26 mouse cellular contexts compared by ENCODE assay signal in the genomic region with DNA sequence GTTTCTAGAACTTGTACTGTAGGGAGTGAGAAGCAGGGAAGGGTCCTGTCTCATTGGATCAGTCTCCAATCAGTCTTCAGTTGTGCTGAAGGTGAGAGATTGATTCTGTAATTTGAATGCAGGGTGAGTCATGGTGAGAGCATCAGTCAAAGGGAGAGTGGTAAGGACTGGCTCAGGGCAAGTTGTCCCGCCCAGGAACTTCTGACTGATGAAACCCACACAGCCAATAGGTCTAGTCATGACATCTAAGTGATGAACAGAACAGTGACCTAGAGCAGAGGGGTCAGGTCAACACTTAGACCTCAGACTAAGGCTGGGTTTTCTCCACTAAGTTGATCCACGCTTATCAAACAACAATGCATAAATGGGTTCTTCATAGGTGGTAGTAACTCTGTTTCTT.
DNase-seq lines count a peak whose midpoint lies in the region; ATAC-seq and TF ChIP-seq lines count a peak whose summit lies in the region.
"Had no signal": no experiment of that assay in that cellular context is flagged by ENCODE, and none has a peak within 500 bp of the region (broad histone marks: within the 10 kb centered on the region; RNA-seq: fewer than 3 reads in every experiment).

No protein-coding gene starts in this region.

- H3K9me3 ChIP-seq in CH12.LX (replicated peaks; ENCODE audit: low read length): no peaks in the 10 kb centered on the region
- no peaks in the 10 kb centered on the region for H3K9me3 ChIP-seq in forebrain, embryonic 12.5 days
- H3K9me3 ChIP-seq: embryonic facial prominence, embryonic 13.5 days; embryonic facial prominence, embryonic 15.5 days; forebrain, embryonic 10.5 days; forebrain, embryonic 13.5 days; forebrain, embryonic 15.5 days had no signal

- no peaks in the 10 kb centered on the region for H3K27me3 ChIP-seq in CH12.LX (replicated peaks)
- H3K27me3 ChIP-seq in forebrain, embryonic 12.5 days: no peaks in the 10 kb centered on the region
- H3K27me3 ChIP-seq: embryonic facial prominence, embryonic 13.5 days; embryonic facial prominence, embryonic 15.5 days; forebrain, embryonic 13.5 days; forebrain, embryonic 15.5 days had no signal

- H3K9ac ChIP-seq in CH12.LX (ENCODE audit: insufficient read depth, low read depth): no peak overlapping the region
- H3K9ac ChIP-seq in forebrain, embryonic 12.5 days: no peak overlapping the region
- H3K9ac ChIP-seq: embryonic facial prominence, embryonic 13.5 days; embryonic facial prominence, embryonic 15.5 days; forebrain, embryonic 13.5 days; forebrain, embryonic 15.5 days; forebrain, postnatal 0 days had no signal

- intact Hi-C loops in heart, postnatal 10 days (cut with DNase I): no loop called here

- H3K4me1 ChIP-seq in CH12.LX (ENCODE audit: control insufficient read depth in 1 of 2, insufficient read depth in 2 of 2): no peaks in the 10 kb centered on the region
- H3K4me1 ChIP-seq in forebrain, embryonic 12.5 days: no peaks in the 10 kb centered on the region
- H3K4me1 ChIP-seq: embryonic facial prominence, embryonic 13.5 days; forebrain, embryonic 10.5 days; forebrain, embryonic 13.5 days; forebrain, embryonic 15.5 days had no signal

- WGBS in forebrain, embryonic 12.5 days: 83% methylated on average over 2 of the region's 2 CpGs

- in situ Hi-C loops in CH12.LX (cut with MboI; ENCODE audit: low pct_ligation_motif_present, low pct_unique_long_range_greater_than_20kb, low sequenced_read_pairs): no loop called here

- no peak for ATAC-seq in forebrain, embryonic 12.5 days (ENCODE audit: low FRiP score)
- ATAC-seq: CD4-positive, CD25-positive, alpha-beta regulatory T cell, adult 4 months; forebrain, embryonic 13.5 days; forebrain, embryonic 15.5 days; forebrain, postnatal 0 days had no signal

- no peaks in the 10 kb centered on the region for H3K79me2 ChIP-seq in CH12.LX (replicated peaks; ENCODE audit: control insufficient read depth, extremely low read depth, insufficient read depth, poor library complexity, severe bottlenecking)

- no peak for TF ChIP-seq RAD21 in CH12.LX (IDR thresholded peaks at IDR 0.05; ENCODE audit: low read depth, low read length)

- dilution Hi-C loops in CH12.LX (cut with MboI; ENCODE audit: extremely low pct_ligation_motif_present, extremely low pct_unique_long_range_greater_than_20kb, low sequenced_read_pairs): no loop called here

- no peak overlapping the region for H3K4me3 ChIP-seq in CH12.LX (replicated peaks in 1 of 3; ENCODE audit: low read depth in 2 of 3, low read length in 2 of 3, poor library complexity in 1 of 3)
- H3K4me3 ChIP-seq in forebrain, embryonic 12.5 days (replicated peaks): no peak overlapping the region
- H3K4me3 ChIP-seq: embryonic facial prominence, embryonic 13.5 days; embryonic facial prominence, embryonic 15.5 days; erythroblast, embryonic 14.5 days; forebrain, embryonic 10.5 days; forebrain, embryonic 13.5 days; forebrain, embryonic 15.5 days had no signal

- no peaks in the 10 kb centered on the region for H3K36me3 ChIP-seq in CH12.LX (replicated peaks in 1 of 2; ENCODE audit: control insufficient read depth in 1 of 2, insufficient read depth in 1 of 2, low read length in 1 of 2)
- H3K36me3 ChIP-seq in forebrain, embryonic 12.5 days (replicated peaks): no peaks in the 10 kb centered on the region
- H3K36me3 ChIP-seq: embryonic facial prominence, embryonic 13.5 days; embryonic facial prominence, embryonic 15.5 days; forebrain, embryonic 10.5 days; forebrain, embryonic 15.5 days had no signal

- no peak for TF ChIP-seq EP300 in CH12.LX (IDR thresholded peaks at IDR 0.05; ENCODE audit: low read length)

- no peak for TF ChIP-seq CTCF in CH12.LX (conservative IDR thresholded peaks at IDR 0.05 in 1 of 2, IDR thresholded peaks at IDR 0.05 in 1 of 2; ENCODE audit: low read depth in 2 of 2, low read length in 2 of 2)

- TF ChIP-seq POLR2A in CH12.LX (IDR thresholded peaks at IDR 0.05; ENCODE audit: low read depth, low read length): no peak

- no peak overlapping the region for H3K4me2 ChIP-seq in CH12.LX (ENCODE audit: insufficient read depth, low read depth, poor library complexity, severe bottlenecking)
- H3K4me2 ChIP-seq in forebrain, embryonic 12.5 days: no peak overlapping the region
- H3K4me2 ChIP-seq: embryonic facial prominence, embryonic 13.5 days; embryonic facial prominence, embryonic 15.5 days; forebrain, embryonic 13.5 days; forebrain, embryonic 15.5 days had no signal

- no peak overlapping the region for H3K27ac ChIP-seq in CH12.LX (ENCODE audit: insufficient read depth, low read depth)
- H3K27ac ChIP-seq in forebrain, embryonic 12.5 days: no peak overlapping the region
- H3K27ac ChIP-seq: embryonic facial prominence, embryonic 13.5 days; embryonic facial prominence, embryonic 15.5 days; forebrain, embryonic 10.5 days; forebrain, embryonic 13.5 days; forebrain, embryonic 15.5 days had no signal

- DNase-seq in heart, adult 11 months: peak; percentile 42
- no peak for DNase-seq in heart, postnatal 10 days
- DNase-seq in 3T3-L1 (ENCODE audit: low read depth, low spot score) (peak; percentile 37), CH12.LX (ENCODE audit: extremely low read depth) (peak; percentile 11)
- DNase-seq in natural killer cell, adult 2 months (ENCODE audit: low spot score in 2 of 2): peak; percentile 50 to 75
- no peak for DNase-seq in right cerebral cortex, postnatal 14 days
- DNase-seq: adrenal gland, adult 2 months; adrenal gland, postnatal 10 days; adrenal gland, postnatal 25 days; B cell, adult 2 months; cerebellum, adult 11 months; cerebellum, adult 18-20 months; cerebellum, adult 8-10 months; cerebellum, adult 9-11 months; cerebellum, postnatal 14 days; cerebellum, postnatal 36 days; embryo, embryonic 11 days; forebrain, postnatal 0 days had no signal

TF ChIP-seq in CH12.LX, 34 proteins besides CTCF, POLR2A, EP300 and RAD21:
- no peak for TF ChIP-seq HCFC1 (IDR thresholded peaks at IDR 0.05; ENCODE audit: low read depth, low read length)
- no peak for TF ChIP-seq MXI1 (IDR thresholded peaks at IDR 0.05; ENCODE audit: low read depth, low read length)
- no peak for TF ChIP-seq MEF2A (IDR thresholded peaks at IDR 0.05; ENCODE audit: borderline replicate concordance, low read depth, low read length)
- no peak for TF ChIP-seq CHD2 (IDR thresholded peaks at IDR 0.05; ENCODE audit: low read length)
- TF ChIP-seq POLR2AphosphoS2 (IDR thresholded peaks at IDR 0.05; ENCODE audit: low read depth, low read length): no peak
- no peak for TF ChIP-seq UBTF (IDR thresholded peaks at IDR 0.05; ENCODE audit: low read depth, low read length)
- no peak for TF ChIP-seq JUN (IDR thresholded peaks at IDR 0.05; ENCODE audit: insufficient read depth, low read depth, low read length)
- TF ChIP-seq ZNF384 (IDR thresholded peaks at IDR 0.05; ENCODE audit: low read depth, low read length): no peak
- TF ChIP-seq JUND (conservative IDR thresholded peaks at IDR 0.05; ENCODE audit: low read depth, low read length): no peak
- TF ChIP-seq ZMIZ1 (IDR thresholded peaks at IDR 0.05; ENCODE audit: low read depth, low read length): no peak
- no peak for TF ChIP-seq CHD1 (IDR thresholded peaks at IDR 0.05; ENCODE audit: low read depth, low read length)
- TF ChIP-seq USF2 (conservative IDR thresholded peaks at IDR 0.05; ENCODE audit: low read depth, low read length): no peak
- TF ChIP-seq MAX (IDR thresholded peaks at IDR 0.05; ENCODE audit: low read length): no peak
- no peak for TF ChIP-seq NELFE (IDR thresholded peaks at IDR 0.05; ENCODE audit: low read depth, low read length)
- TF ChIP-seq KAT2A (IDR thresholded peaks at IDR 0.05; ENCODE audit: insufficient replicate concordance, low read length): no peak
- no peak for TF ChIP-seq ZC3H11A (IDR thresholded peaks at IDR 0.05; ENCODE audit: low read depth, low read length)
- TF ChIP-seq BHLHE40 (IDR thresholded peaks at IDR 0.05; ENCODE audit: low read depth, low read length): no peak
- TF ChIP-seq E2F4 (IDR thresholded peaks at IDR 0.05; ENCODE audit: insufficient replicate concordance, low read depth, low read length): no peak
TF ChIP-seq in CH12.LX: peak in this region for 0.

Comparison
In these comparisons a context has a peak if more than half of its experiments do, and no peak if none do; other contexts are left out.
1. DNase-seq: peak in heart, adult 11 months (single experiment), 3T3-L1 (single experiment), CH12.LX (single experiment) and natural killer cell, adult 2 months (2 of 2); none in heart, postnatal 10 days (0 of 2) and right cerebral cortex, postnatal 14 days (single experiment).